Mouse (Mus musculus): ENCODE results near the gene Aplnr. TPM values are rescaled to one million over a fixed set of nuclear protein-coding genes. Genes with fewer than 3 reads are reported as not detected.

Aplnr gene
- total and polyA plus RNA-seq, 3 experiments, result not detected

GRCm38 (mm10) chr2:85139846-85140245, 3.8 kb downstream of the Aplnr start:
- Histone ChIP-seq H3K4me3 (ENCODE audit: control insufficient read depth in 1 of 2, insufficient read depth in 1 of 2, low read depth in 2 of 2, low read length in 2 of 2) (no peak overlapping the region), H3K9ac (ENCODE audit: control insufficient read depth, low read depth, low read length, poor library complexity, severe bottlenecking) (no peak overlapping the region), H3K9me3 (replicated peaks; ENCODE audit: insufficient read depth, low read length) (no peaks in the 10 kb centered on the region), H3K36me3 (ENCODE audit: control insufficient read depth in 1 of 2, insufficient read depth in 2 of 2, low read length in 2 of 2) (no peaks in the 10 kb centered on the region), H3K79me2 (ENCODE audit: control insufficient read depth, insufficient read depth, low read length, poor library complexity) (no peaks in the 10 kb centered on the region), H3K4me1 (ENCODE audit: control insufficient read depth in 1 of 2, insufficient read depth in 2 of 2, low read length in 2 of 2) (no peaks in the 10 kb centered on the region), H3K27ac (ENCODE audit: control insufficient read depth, low read depth, low read length) (no peak overlapping the region), H3K27me3 (ENCODE audit: control insufficient read depth in 1 of 2, insufficient read depth in 2 of 2, low read length in 2 of 2) (no peaks in the 10 kb centered on the region; a peak in 2 of 4 replicates)
- no peak for TF ChIP-seq CHD1 (IDR thresholded peaks at IDR 0.05; ENCODE audit: low read depth, low read length)
- TF ChIP-seq MAFK (IDR thresholded peaks at IDR 0.05; ENCODE audit: borderline replicate concordance, low read depth, low read length), result no peak
- TF ChIP-seq MYB (IDR thresholded peaks at IDR 0.05; ENCODE audit: low read depth, low read length), result no peak
- no peak for TF ChIP-seq TBP (IDR thresholded peaks at IDR 0.05; ENCODE audit: low read depth, low read length)
- no peak for DNase-seq (ENCODE audit: low read depth, low spot score)

DNA sequence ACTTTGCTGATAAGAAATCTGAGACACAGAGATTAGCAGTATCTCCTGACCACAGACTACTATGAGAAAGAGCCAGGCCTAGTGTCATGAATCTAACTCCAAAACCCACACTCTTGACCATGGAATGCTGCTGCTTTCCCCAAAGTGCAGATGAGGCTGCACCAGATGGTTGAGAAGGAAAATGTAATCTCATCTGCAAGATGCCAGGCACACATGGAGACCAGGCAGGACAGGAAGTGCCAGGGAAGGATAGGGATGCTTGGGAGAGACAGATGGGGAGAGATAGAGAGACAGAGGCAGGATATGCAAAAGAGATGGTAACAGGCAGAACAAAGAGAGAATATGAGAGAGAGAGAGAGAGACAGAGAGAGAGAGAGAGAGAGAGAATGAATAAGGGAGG, 4.8 kb downstream of the Aplnr start:
- Histone ChIP-seq H3K9ac (ENCODE audit: control insufficient read depth, low read depth, low read length, poor library complexity, severe bottlenecking) (no peak overlapping the region), H3K9me3 (replicated peaks; ENCODE audit: insufficient read depth, low read length) (no peaks in the 10 kb centered on the region), H3K27ac (ENCODE audit: control insufficient read depth, low read depth, low read length) (no peak overlapping the region), H3K79me2 (ENCODE audit: control insufficient read depth, insufficient read depth, low read length, poor library complexity) (no peaks in the 10 kb centered on the region), H3K36me3 (ENCODE audit: control insufficient read depth in 1 of 2, insufficient read depth in 2 of 2, low read length in 2 of 2) (no peaks in the 10 kb centered on the region), H3K4me3 (ENCODE audit: control insufficient read depth in 1 of 2, insufficient read depth in 1 of 2, low read depth in 2 of 2, low read length in 2 of 2) (no peak overlapping the region), H3K4me1 (ENCODE audit: control insufficient read depth in 1 of 2, insufficient read depth in 2 of 2, low read length in 2 of 2) (no peaks in the 10 kb centered on the region), H3K27me3 (ENCODE audit: control insufficient read depth in 1 of 2, insufficient read depth in 2 of 2, low read length in 2 of 2) (no peaks in the 10 kb centered on the region; a peak in 2 of 4 replicates)
- TF ChIP-seq USF2 (IDR thresholded peaks at IDR 0.05; ENCODE audit: borderline replicate concordance in 1 of 2, insufficient read depth in 1 of 2, low read depth in 1 of 2, low read length in 2 of 2) (no peak), POLR2A (IDR thresholded peaks at IDR 0.05; ENCODE audit: control insufficient read depth in 1 of 2, insufficient read depth in 1 of 2, low read depth in 1 of 2, low read length in 2 of 2, poor library complexity in 1 of 2) (no peak), ELF1 (IDR thresholded peaks at IDR 0.05; ENCODE audit: low read depth, low read length) (no peak), MAZ (IDR thresholded peaks at IDR 0.05; ENCODE audit: low read depth, low read length) (no peak), GATA1 (IDR thresholded peaks at IDR 0.05; ENCODE audit: low read depth, low read length) (no peak), HCFC1 (IDR thresholded peaks at IDR 0.05; ENCODE audit: low read depth, low read length) (no peak), POLR2AphosphoS5 (IDR thresholded peaks at IDR 0.05; ENCODE audit: borderline replicate concordance, low read depth, low read length) (no peak), SMC3 (IDR thresholded peaks at IDR 0.05; ENCODE audit: low read depth, low read length) (no peak), CHD2 (IDR thresholded peaks at IDR 0.05; ENCODE audit: low read length) (no peak), MAX (IDR thresholded peaks at IDR 0.05; ENCODE audit: low read length) (no peak), EP300 (IDR thresholded peaks at IDR 0.05; ENCODE audit: low read depth in 1 of 2, low read length in 2 of 2) (no peak), MAFK (IDR thresholded peaks at IDR 0.05; ENCODE audit: borderline replicate concordance, low read depth, low read length) (no peak), RAD21 (IDR thresholded peaks at IDR 0.05; ENCODE audit: low read depth, low read length) (no peak), MXI1 (IDR thresholded peaks at IDR 0.05; ENCODE audit: low read depth, low read length) (no peak)
- DNase-seq (ENCODE audit: low read depth, low spot score), result no peak
